Mouse (Mus musculus) forebrain, embryonic 11.5 days (tissue): ENCODE results near the gene Celf2. TPM values are rescaled to one million over a fixed set of nuclear protein-coding genes. Genes with fewer than 3 reads are reported as not detected.
A peak's percentile ranks its signal among the peaks of the same experiment; 100 is the strongest.

Source experiments
- ATAC-seq: fragments of 200-750 bp; cut with Nextera tagmentation; replicated peaks from 2 replicates; pipeline ENCODE4 v1.8.0; 2017; ENCODE audit warnings: moderate TSS enrichment; ENCODE audit not compliant: low FRiP score
- DNase-seq: peaks from one replicate; pipeline ENCODE4 v3.0.0-alpha.2; 2017; ENCODE audit warnings: low spot score
- H3K27ac ChIP-seq: fragments of 300-500 bp; sonication (generic); 2 replicates; pipeline ENCODE4 v1.5.1; 2014; ENCODE audit warnings: low read depth, low read length
- H3K27me3 ChIP-seq: fragments of 300-500 bp; sonication (generic); 2 replicates; pipeline ENCODE4 v1.6.1; 2014; ENCODE audit warnings: mild to moderate bottlenecking, low read length, mixed read lengths; ENCODE audit not compliant: control insufficient read depth, insufficient read depth
- H3K36me3 ChIP-seq: fragments of 300-500 bp; sonication (generic); 2 replicates; pipeline ENCODE4 v1.6.1; 2014; ENCODE audit warnings: mild to moderate bottlenecking, low read length, moderate library complexity, mixed read lengths; ENCODE audit not compliant: control insufficient read depth, insufficient read depth
- H3K4me1 ChIP-seq: fragments of 300-500 bp; sonication (generic); replicated peaks from 2 replicates; pipeline ENCODE4 v1.6.1; 2014; ENCODE audit warnings: low read length, mixed read lengths; ENCODE audit not compliant: control insufficient read depth, insufficient read depth
- H3K4me2 ChIP-seq: fragments of 300-500 bp; sonication (generic); 2 replicates; pipeline ENCODE4 v1.6.1; 2014; ENCODE audit warnings: low read depth, mild to moderate bottlenecking, low read length, moderate library complexity, mixed read lengths; ENCODE audit not compliant: severe bottlenecking
- H3K4me3 ChIP-seq: fragments of 300-500 bp; sonication (generic); 2 replicates; pipeline ENCODE4 v1.5.1; 2014; ENCODE audit warnings: low read depth, low read length
- H3K9ac ChIP-seq: fragments of 300-500 bp; sonication (generic); 2 replicates; pipeline ENCODE4 v1.6.1; 2014; ENCODE audit warnings: low read length
- H3K9me3 ChIP-seq: fragments of 300-500 bp; sonication (generic); 2 replicates; pipeline ENCODE4 v1.6.1; 2016; ENCODE audit warnings: low read length, mixed read lengths; ENCODE audit not compliant: control insufficient read depth
- WGBS: fragments of 180-500 bp; shearing (Covaris S2); extraction: QIAGEN DNeasy Blood & Tissue Kit; methylation state at CpG from one replicate; pipeline ENCODE4 v1.1.7; 2014; 5-methylcytosine and 5-hydroxymethylcytosine counted together
- polyA plus RNA-seq: library from polyadenylated mRNA; unstranded; fragments of >200 nt; fragmentation: Nextera tagmentation; extraction: Ambion mirVana; gene quantifications from 2 replicates; pipeline ENCODE4 v1.2.1, GENCODE M21; 2014

The Celf2 gene
- polyA plus RNA-seq, 1 experiment from 2014 or later: 116 TPM

GRCm38 (mm10) chr2:6969228-6969627 is 540.1 kb downstream of the Celf2 start:
- H3K9me3 ChIP-seq: no peaks in the 10 kb centered on the region
- no peak overlapping the region for H3K27ac ChIP-seq
- no peak overlapping the region for H3K4me3 ChIP-seq
- H3K9ac ChIP-seq: no peak overlapping the region
- no peaks in the 10 kb centered on the region for H3K27me3 ChIP-seq
- no peaks in the 10 kb centered on the region for H3K4me1 ChIP-seq
- no peaks in the 10 kb centered on the region for H3K36me3 ChIP-seq
- DNase-seq: no peak
- ATAC-seq: no peak
- no peak overlapping the region for H3K4me2 ChIP-seq
- WGBS: 78% methylated on average over 6 of the region's 6 CpGs

- no peaks in the 10 kb centered on the region for H3K27me3 ChIP-seq
- no peaks in the 10 kb centered on the region for H3K36me3 ChIP-seq
- H3K9me3 ChIP-seq: no peaks in the 10 kb centered on the region
- DNase-seq (no peak), ATAC-seq (no peak)
- no peak overlapping the region for H3K4me3 ChIP-seq
- H3K27ac ChIP-seq: no peak overlapping the region
- no peaks in the 10 kb centered on the region for H3K4me1 ChIP-seq
- no peak overlapping the region for H3K4me2 ChIP-seq
- no peak overlapping the region for H3K9ac ChIP-seq
These were observed 544.1 kb downstream of the Celf2 start for GRCm38 (mm10) chr2:6965243-6965642.

- no peaks in the 10 kb centered on the region for H3K9me3 ChIP-seq
- H3K4me1 ChIP-seq: no peaks in the 10 kb centered on the region
- no peak overlapping the region for H3K27ac ChIP-seq
- no peaks in the 10 kb centered on the region for H3K27me3 ChIP-seq
- no peak overlapping the region for H3K4me3 ChIP-seq
- no peak for DNase-seq
- 92% methylated on average over 4 of the region's 4 CpGs for WGBS
- H3K9ac ChIP-seq: no peak overlapping the region
- no peak for ATAC-seq
- no peaks in the 10 kb centered on the region for H3K36me3 ChIP-seq
- H3K4me2 ChIP-seq: no peak overlapping the region
These were observed 558.7 kb downstream of the Celf2 start for GRCm38 (mm10) chr2:6950702-6951101.

GRCm38 (mm10) chr2:6945638-6946415 is 563.5 kb downstream of the Celf2 start:
- no peaks in the 10 kb centered on the region; the same call in 1 of the 2 replicates for H3K9me3 ChIP-seq
- DNase-seq (no peak), ATAC-seq (no peak)
- no peak overlapping the region for H3K4me2 ChIP-seq
- no peaks in the 10 kb centered on the region for H3K36me3 ChIP-seq
- H3K27me3 ChIP-seq: no peaks in the 10 kb centered on the region
- no peak overlapping the region for H3K9ac ChIP-seq
- no peak overlapping the region for H3K27ac ChIP-seq
- 86% methylated on average over 9 of the region's 9 CpGs for WGBS
- H3K4me1 ChIP-seq: no peaks in the 10 kb centered on the region; the same call in 1 of the 2 replicates
- no peak overlapping the region for H3K4me3 ChIP-seq

GRCm38 (mm10) chr2:6943651-6944050 is 565.7 kb downstream of the Celf2 start:
- no peak overlapping the region for H3K9ac ChIP-seq
- 85% methylated on average over 8 of the region's 8 CpGs for WGBS
- H3K36me3 ChIP-seq: no peaks in the 10 kb centered on the region
- H3K9me3 ChIP-seq: no peaks in the 10 kb centered on the region; the same call in 1 of the 2 replicates
- H3K4me2 ChIP-seq: no peak overlapping the region
- no peaks in the 10 kb centered on the region for H3K27me3 ChIP-seq
- H3K27ac ChIP-seq: no peak overlapping the region
- no peak for ATAC-seq
- no peak for DNase-seq
- no peaks in the 10 kb centered on the region; the same call in 1 of the 2 replicates for H3K4me1 ChIP-seq
- no peak overlapping the region for H3K4me3 ChIP-seq

- Histone ChIP-seq H3K4me2 (no peak overlapping the region), H3K27ac (no peak overlapping the region), H3K9me3 (no peaks in the 10 kb centered on the region; the same call in 1 of the 2 replicates), H3K27me3 (no peaks in the 10 kb centered on the region), H3K4me3 (no peak overlapping the region), H3K36me3 (no peaks in the 10 kb centered on the region), H3K4me1 (no peaks in the 10 kb centered on the region; the same call in 1 of the 2 replicates), H3K9ac (no peak overlapping the region)
- DNase-seq (no peak), ATAC-seq (peak; percentile 87)
- WGBS: 40% methylated on average over 2 of the region's 2 CpGs
These were observed 566.5 kb downstream of the Celf2 start for GRCm38 (mm10) chr2:6942635-6943390.

- no peak overlapping the region for H3K4me2 ChIP-seq
- ATAC-seq: no peak
- no peaks in the 10 kb centered on the region for H3K36me3 ChIP-seq
- no peak overlapping the region for H3K9ac ChIP-seq
- no peak overlapping the region for H3K27ac ChIP-seq
- WGBS: 92% methylated on average over 2 of the region's 2 CpGs
- no peak overlapping the region for H3K4me3 ChIP-seq
- no peaks in the 10 kb centered on the region; the same call in 1 of the 2 replicates for H3K4me1 ChIP-seq
- DNase-seq: no peak
- H3K9me3 ChIP-seq: no peaks in the 10 kb centered on the region; the same call in 1 of the 2 replicates
- H3K27me3 ChIP-seq: no peaks in the 10 kb centered on the region
These were observed 570.2 kb downstream of the Celf2 start for GRCm38 (mm10) chr2:6939143-6939542.

GRCm38 (mm10) chr2:6933130-6933529 is 576.2 kb downstream of the Celf2 start:
- Histone ChIP-seq H3K4me1 (no peaks in the 10 kb centered on the region), H3K36me3 (no peaks in the 10 kb centered on the region), H3K4me2 (no peak overlapping the region), H3K4me3 (no peak overlapping the region), H3K9ac (no peak overlapping the region), H3K27ac (no peak overlapping the region), H3K9me3 (no peaks in the 10 kb centered on the region), H3K27me3 (no peaks in the 10 kb centered on the region)
- 84% methylated on average over 12 of the region's 12 CpGs for WGBS
- no peak for DNase-seq
- ATAC-seq: no peak
